Mouse (Mus musculus): ENCODE results near the gene Zc3h12d. TPM values are rescaled to one million over a fixed set of nuclear protein-coding genes. Genes with fewer than 3 reads are reported as not detected.

The Zc3h12d gene
- polyA plus RNA-seq, 1 experiment from 2014 or later = 0.17 TPM

GRCm38 (mm10) chr10:7819156-7819555 lies 13.1 kb upstream of the Zc3h12d start:
- ATAC-seq (ENCODE audit: low read depth) = no peak
- H3K4me2 ChIP-seq (ENCODE audit: low read depth, low read length) = no peak overlapping the region
- no peaks in the 10 kb centered on the region for H3K27me3 ChIP-seq (ENCODE audit: control insufficient read depth, insufficient read depth, low read length)
- peaks cover 28% of the 10 kb centered on the region; the same call in 1 of the 2 replicates for H3K36me3 ChIP-seq (ENCODE audit: control insufficient read depth, insufficient read depth, low read length)
- no peak overlapping the region for H3K9ac ChIP-seq (replicated peaks; ENCODE audit: low read depth, low read length)
- no peaks in the 10 kb centered on the region for H3K9me3 ChIP-seq (ENCODE audit: control insufficient read depth, low read length)
- no peak overlapping the region for H3K27ac ChIP-seq (ENCODE audit: low read depth, low read length)
- H3K4me1 ChIP-seq (ENCODE audit: control insufficient read depth, insufficient read depth, low read length) = no peaks in the 10 kb centered on the region
- H3K4me3 ChIP-seq (ENCODE audit: low read depth, low read length) = no peak overlapping the region
- WGBS = 96% methylated on average over 4 of the region's 4 CpGs

GRCm38 (mm10) chr10:7819603-7820002 lies 12.7 kb upstream of the Zc3h12d start:
- no peak for ATAC-seq (ENCODE audit: low read depth)
- Histone ChIP-seq H3K4me1 (ENCODE audit: control insufficient read depth, insufficient read depth, low read length) (no peaks in the 10 kb centered on the region), H3K36me3 (ENCODE audit: control insufficient read depth, insufficient read depth, low read length) (peaks cover 26% of the 10 kb centered on the region; the same call in 1 of the 2 replicates), H3K9ac (replicated peaks; ENCODE audit: low read depth, low read length) (no peak overlapping the region), H3K4me2 (ENCODE audit: low read depth, low read length) (no peak overlapping the region), H3K4me3 (ENCODE audit: low read depth, low read length) (no peak overlapping the region), H3K27ac (ENCODE audit: low read depth, low read length) (no peak overlapping the region), H3K9me3 (ENCODE audit: control insufficient read depth, low read length) (no peaks in the 10 kb centered on the region), H3K27me3 (ENCODE audit: control insufficient read depth, insufficient read depth, low read length) (no peaks in the 10 kb centered on the region)
- WGBS = 97% methylated on average over 4 of the region's 4 CpGs

- peaks cover 25% of the 10 kb centered on the region; the same call in 1 of the 2 replicates for H3K36me3 ChIP-seq (ENCODE audit: control insufficient read depth, insufficient read depth, low read length)
- H3K4me1 ChIP-seq (ENCODE audit: control insufficient read depth, insufficient read depth, low read length) = no peaks in the 10 kb centered on the region
- WGBS = 93% methylated on average over 5 of the region's 5 CpGs
- no peak overlapping the region for H3K9ac ChIP-seq (replicated peaks; ENCODE audit: low read depth, low read length)
- no peak for ATAC-seq (ENCODE audit: low read depth)
- no peak overlapping the region for H3K27ac ChIP-seq (ENCODE audit: low read depth, low read length)
- H3K4me2 ChIP-seq (ENCODE audit: low read depth, low read length) = no peak overlapping the region
- H3K9me3 ChIP-seq (ENCODE audit: control insufficient read depth, low read length) = no peaks in the 10 kb centered on the region
- no peaks in the 10 kb centered on the region for H3K27me3 ChIP-seq (ENCODE audit: control insufficient read depth, insufficient read depth, low read length)
- no peak overlapping the region for H3K4me3 ChIP-seq (ENCODE audit: low read depth, low read length)
Observed at GRCm38 (mm10) chr10:7820171-7820570, 12.1 kb upstream of the Zc3h12d start.

- H3K4me1 ChIP-seq (ENCODE audit: control insufficient read depth, insufficient read depth, low read length) = no peaks in the 10 kb centered on the region
- no peak overlapping the region for H3K9ac ChIP-seq (replicated peaks; ENCODE audit: low read depth, low read length)
- no peaks in the 10 kb centered on the region for H3K27me3 ChIP-seq (ENCODE audit: control insufficient read depth, insufficient read depth, low read length)
- no peak overlapping the region for H3K27ac ChIP-seq (ENCODE audit: low read depth, low read length)
- ATAC-seq (ENCODE audit: low read depth) = no peak
- H3K4me3 ChIP-seq (ENCODE audit: low read depth, low read length) = no peak overlapping the region
- 98% methylated on average over 12 of the region's 12 CpGs for WGBS
- no peaks in the 10 kb centered on the region for H3K9me3 ChIP-seq (ENCODE audit: control insufficient read depth, low read length)
- H3K36me3 ChIP-seq (ENCODE audit: control insufficient read depth, insufficient read depth, low read length) = peaks cover 16% of the 10 kb centered on the region
- H3K4me2 ChIP-seq (ENCODE audit: low read depth, low read length) = no peak overlapping the region
Observed at GRCm38 (mm10) chr10:7821981-7822380, 10.3 kb upstream of the Zc3h12d start.

GRCm38 (mm10) chr10:7824663-7825280 lies 7.5 kb upstream of the Zc3h12d start:
- Histone ChIP-seq H3K4me3 (ENCODE audit: low read depth, low read length) (no peak overlapping the region), H3K27ac (ENCODE audit: low read depth, low read length) (no peak overlapping the region), H3K36me3 (ENCODE audit: control insufficient read depth, insufficient read depth, low read length) (peaks cover 16% of the 10 kb centered on the region), H3K9ac (replicated peaks; ENCODE audit: low read depth, low read length) (no peak overlapping the region), H3K4me2 (ENCODE audit: low read depth, low read length) (no peak overlapping the region), H3K27me3 (ENCODE audit: control insufficient read depth, insufficient read depth, low read length) (no peaks in the 10 kb centered on the region), H3K9me3 (ENCODE audit: control insufficient read depth, low read length) (no peaks in the 10 kb centered on the region), H3K4me1 (ENCODE audit: control insufficient read depth, insufficient read depth, low read length) (no peaks in the 10 kb centered on the region)
- 91% methylated on average over 9 of the region's 9 CpGs for WGBS
- no peak for ATAC-seq (ENCODE audit: low read depth)

- Histone ChIP-seq H3K36me3 (ENCODE audit: control insufficient read depth, insufficient read depth, low read length) (peaks cover 16% of the 10 kb centered on the region), H3K27me3 (ENCODE audit: control insufficient read depth, insufficient read depth, low read length) (no peaks in the 10 kb centered on the region), H3K9me3 (ENCODE audit: control insufficient read depth, low read length) (no peaks in the 10 kb centered on the region), H3K27ac (ENCODE audit: low read depth, low read length) (no peak overlapping the region), H3K9ac (replicated peaks; ENCODE audit: low read depth, low read length) (no peak overlapping the region), H3K4me1 (ENCODE audit: control insufficient read depth, insufficient read depth, low read length) (no peaks in the 10 kb centered on the region), H3K4me3 (ENCODE audit: low read depth, low read length) (no peak overlapping the region), H3K4me2 (ENCODE audit: low read depth, low read length) (no peak overlapping the region)
- WGBS = 93% methylated on average over 4 of the region's 4 CpGs
- no peak for ATAC-seq (ENCODE audit: low read depth)
Observed at GRCm38 (mm10) chr10:7825281-7825665, 7.0 kb upstream of the Zc3h12d start.

- peaks cover 13% of the 10 kb centered on the region for H3K36me3 ChIP-seq (ENCODE audit: control insufficient read depth, insufficient read depth, low read length)
- no peak overlapping the region for H3K4me2 ChIP-seq (ENCODE audit: low read depth, low read length)
- no peak overlapping the region for H3K4me3 ChIP-seq (ENCODE audit: low read depth, low read length)
- WGBS = 93% methylated on average over 9 of the region's 9 CpGs
- H3K4me1 ChIP-seq (ENCODE audit: control insufficient read depth, insufficient read depth, low read length) = no peaks in the 10 kb centered on the region
- no peak overlapping the region for H3K9ac ChIP-seq (replicated peaks; ENCODE audit: low read depth, low read length)
- H3K27me3 ChIP-seq (ENCODE audit: control insufficient read depth, insufficient read depth, low read length) = no peaks in the 10 kb centered on the region
- H3K27ac ChIP-seq (ENCODE audit: low read depth, low read length) = no peak overlapping the region
- no peaks in the 10 kb centered on the region for H3K9me3 ChIP-seq (ENCODE audit: control insufficient read depth, low read length)
- no peak for ATAC-seq (ENCODE audit: low read depth)
Observed at GRCm38 (mm10) chr10:7826106-7826505, 6.2 kb upstream of the Zc3h12d start.

- no peaks in the 10 kb centered on the region for H3K36me3 ChIP-seq (ENCODE audit: control insufficient read depth, insufficient read depth, low read length)
- no peaks in the 10 kb centered on the region for H3K27me3 ChIP-seq (ENCODE audit: control insufficient read depth, insufficient read depth, low read length)
- WGBS = 79% methylated on average over 9 of the region's 9 CpGs
- H3K9me3 ChIP-seq (ENCODE audit: control insufficient read depth, low read length) = no peaks in the 10 kb centered on the region
- H3K4me1 ChIP-seq (ENCODE audit: control insufficient read depth, insufficient read depth, low read length) = no peaks in the 10 kb centered on the region
- no peak overlapping the region for H3K9ac ChIP-seq (replicated peaks; ENCODE audit: low read depth, low read length)
- no peak overlapping the region for H3K4me3 ChIP-seq (ENCODE audit: low read depth, low read length)
- H3K4me2 ChIP-seq (ENCODE audit: low read depth, low read length) = no peak overlapping the region
- no peak for ATAC-seq (ENCODE audit: low read depth)
- H3K27ac ChIP-seq (ENCODE audit: low read depth, low read length) = no peak overlapping the region
Observed at GRCm38 (mm10) chr10:7833377-7834165, 1.3 kb downstream of the Zc3h12d start.

GRCm38 (mm10) chr10:7834671-7835225 lies 2.5 kb downstream of the Zc3h12d start:
- H3K4me2 ChIP-seq (ENCODE audit: low read depth, low read length) = no peak overlapping the region
- no peaks in the 10 kb centered on the region for H3K4me1 ChIP-seq (ENCODE audit: control insufficient read depth, insufficient read depth, low read length)
- no peak overlapping the region for H3K27ac ChIP-seq (ENCODE audit: low read depth, low read length)
- H3K9ac ChIP-seq (replicated peaks; ENCODE audit: low read depth, low read length) = no peak overlapping the region
- 73% methylated on average over 10 of the region's 10 CpGs for WGBS
- H3K36me3 ChIP-seq (ENCODE audit: control insufficient read depth, insufficient read depth, low read length) = no peaks in the 10 kb centered on the region
- ATAC-seq (ENCODE audit: low read depth) = no peak
- H3K4me3 ChIP-seq (ENCODE audit: low read depth, low read length) = no peak overlapping the region
- H3K9me3 ChIP-seq (ENCODE audit: control insufficient read depth, low read length) = no peaks in the 10 kb centered on the region
- H3K27me3 ChIP-seq (ENCODE audit: control insufficient read depth, insufficient read depth, low read length) = no peaks in the 10 kb centered on the region

Measured in neural tube, embryonic 14.5 days (tissue).